Mouse (Mus musculus) heart, postnatal 0 days (tissue): Measurements from ENCODE around the gene Fam89b.

Experiments used
- CTCF ChIP-seq: IDR thresholded peaks from 2 replicates; pipeline ENCODE4 v1.5.1; 2016; ENCODE audit warnings: antibody characterized with exemption, control low read depth, low read depth
- EP300 ChIP-seq: IDR thresholded peaks from 2 replicates; pipeline ENCODE4 v1.6.1; 2016; ENCODE audit warnings: antibody characterized with exemption, low read depth

GRCm38 (mm10) chr19:5689088-5689428 is 40.4 kb downstream of the Fam89b start:
- TF ChIP-seq EP300 = no peak
- TF ChIP-seq CTCF = no peak
